Mouse (Mus musculus): ENCODE measurements around the gene Gga3.

GRCm38 (mm10) chr11:115582913-115583606 is 20.8 kb downstream of the Gga3 start:
- TF ChIP-seq POLR2A (IDR thresholded peaks at IDR 0.05; ENCODE audit: low read depth, low read length) = no peak
- no peak for TF ChIP-seq CTCF (IDR thresholded peaks at IDR 0.05; ENCODE audit: extremely low read depth, insufficient read depth, insufficient read length, insufficient replicate concordance)
